Mouse (Mus musculus) kidney, postnatal 0 days (tissue): Measurements from ENCODE around the gene Efcab11. TPM values are rescaled to one million over a fixed set of nuclear protein-coding genes. Genes with fewer than 3 reads are reported as not detected.
A peak's percentile ranks its signal among the peaks of the same experiment; 100 is the strongest.

Experiments used
- ATAC-seq: fragments of 200-750 bp; cut with Nextera tagmentation; replicated peaks from 2 replicates; pipeline ENCODE4 v1.8.0; 2017; ENCODE audit warnings: low read depth, moderate number of reproducible peaks, moderate TSS enrichment, moderate library complexity; ENCODE audit not compliant: low FRiP score
- DNase-seq: peaks from one replicate; pipeline ENCODE4 v3.0.0-alpha.2; 2016; ENCODE audit warnings: low spot score
- H3K27ac ChIP-seq: fragments of 300-500 bp; sonication (generic); 2 replicates; pipeline ENCODE4 v1.5.1; 2014; ENCODE audit warnings: mild to moderate bottlenecking
- H3K27me3 ChIP-seq: fragments of 300-500 bp; sonication (generic); 2 replicates; pipeline ENCODE4 v1.6.1; 2014; ENCODE audit warnings: low read length, mixed read lengths; ENCODE audit not compliant: insufficient read depth
- H3K36me3 ChIP-seq: fragments of 300-500 bp; sonication (generic); 2 replicates; pipeline ENCODE4 v1.6.1; 2014; ENCODE audit warnings: low read length, mixed read lengths; ENCODE audit not compliant: insufficient read depth
- H3K4me1 ChIP-seq: fragments of 300-500 bp; sonication (generic); replicated peaks from 2 replicates; pipeline ENCODE4 v1.6.1; 2014; ENCODE audit warnings: antibody characterized with exemption, low read length, mixed read lengths; ENCODE audit not compliant: insufficient read depth
- H3K4me2 ChIP-seq: fragments of 300-500 bp; sonication (generic); 2 replicates; pipeline ENCODE4 v1.6.1; 2014; ENCODE audit warnings: mild to moderate bottlenecking, low read length, moderate library complexity, mixed read lengths
- H3K4me3 ChIP-seq: fragments of 300-500 bp; sonication (generic); replicated peaks from 2 replicates; pipeline ENCODE4 v1.5.1; 2014; ENCODE audit warnings: low read depth, low read length
- H3K9ac ChIP-seq: fragments of 300-500 bp; sonication (generic); 2 replicates; pipeline ENCODE4 v1.6.1; 2014; ENCODE audit warnings: low read depth, low read length
- H3K9me3 ChIP-seq: fragments of 300-500 bp; sonication (generic); replicated peaks from 2 replicates; pipeline ENCODE4 v1.6.1; 2016; ENCODE audit warnings: low read length, inconsistent platforms, mixed read lengths
- CTCF ChIP-seq: IDR thresholded peaks from 2 replicates; pipeline ENCODE4 v1.5.1; 2016; ENCODE audit warnings: antibody characterized with exemption, low read depth, mild to moderate bottlenecking, moderate library complexity
- WGBS: fragments of 180-500 bp; shearing (Covaris S2); extraction: QIAGEN DNeasy Blood & Tissue Kit; methylation state at CpG from one replicate; pipeline ENCODE4 v1.1.7; 2014; 5-methylcytosine and 5-hydroxymethylcytosine counted together
- polyA plus RNA-seq: library from polyadenylated mRNA; unstranded; fragments of >200 nt; fragmentation: Nextera tagmentation; extraction: Ambion mirVana; gene quantifications from 2 replicates; pipeline ENCODE4 v1.2.1, GENCODE M21; 2015

Gene Efcab11
- polyA plus RNA-seq, 1 experiment from 2014 or later = 8.3 TPM

DNA sequence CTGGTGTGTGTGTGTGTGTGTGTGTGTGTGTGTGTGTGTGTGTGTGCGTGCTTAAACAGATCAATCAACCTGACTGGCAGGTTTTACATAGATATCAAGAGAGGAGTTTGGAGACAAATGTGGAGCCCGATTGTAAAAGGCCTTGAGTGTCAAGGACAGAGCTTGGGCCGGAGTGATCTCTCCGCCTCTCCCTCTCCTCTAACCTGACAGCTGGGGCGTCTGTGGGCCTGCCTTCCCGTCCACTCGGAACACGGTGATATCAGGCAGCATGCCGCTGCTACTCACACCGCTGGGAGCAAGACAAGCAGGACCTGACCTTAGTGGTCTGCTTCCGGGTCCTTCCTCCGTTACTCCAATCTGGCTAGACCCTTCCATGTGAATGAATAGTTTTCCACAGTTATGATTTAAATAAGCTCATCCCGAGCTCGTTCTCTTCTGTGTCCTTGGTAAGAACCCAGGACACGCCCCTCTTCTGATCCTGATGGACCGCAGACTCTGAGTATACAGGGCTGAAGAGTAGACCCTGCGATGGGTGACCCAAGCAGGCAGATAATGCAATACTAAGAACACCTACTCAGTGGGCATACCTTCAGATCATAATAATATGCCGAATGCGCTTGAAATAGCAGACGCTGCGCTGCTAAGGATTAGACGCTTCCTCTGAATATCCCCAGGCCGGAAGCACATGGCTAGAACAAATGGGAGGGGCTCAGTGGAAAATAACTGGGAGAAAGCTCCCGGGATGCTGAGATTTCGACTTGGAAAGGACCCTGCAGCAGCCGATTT, 214.1 kb downstream of the Efcab11 start:
- Histone ChIP-seq H3K27ac (no peak overlapping the region), H3K36me3 (no peaks in the 10 kb centered on the region), H3K9me3 (no peaks in the 10 kb centered on the region), H3K27me3 (no peaks in the 10 kb centered on the region), H3K9ac (no peak overlapping the region), H3K4me3 (no peak overlapping the region), H3K4me1 (no peaks in the 10 kb centered on the region), H3K4me2 (peak overlapping the region; percentile 13; the same call in 1 of the 2 replicates)
- no peak for TF ChIP-seq CTCF
- DNase-seq (peak; percentile 8), ATAC-seq (no peak)
- WGBS = 64% methylated on average over 26 of the region's 26 CpGs

DNA sequence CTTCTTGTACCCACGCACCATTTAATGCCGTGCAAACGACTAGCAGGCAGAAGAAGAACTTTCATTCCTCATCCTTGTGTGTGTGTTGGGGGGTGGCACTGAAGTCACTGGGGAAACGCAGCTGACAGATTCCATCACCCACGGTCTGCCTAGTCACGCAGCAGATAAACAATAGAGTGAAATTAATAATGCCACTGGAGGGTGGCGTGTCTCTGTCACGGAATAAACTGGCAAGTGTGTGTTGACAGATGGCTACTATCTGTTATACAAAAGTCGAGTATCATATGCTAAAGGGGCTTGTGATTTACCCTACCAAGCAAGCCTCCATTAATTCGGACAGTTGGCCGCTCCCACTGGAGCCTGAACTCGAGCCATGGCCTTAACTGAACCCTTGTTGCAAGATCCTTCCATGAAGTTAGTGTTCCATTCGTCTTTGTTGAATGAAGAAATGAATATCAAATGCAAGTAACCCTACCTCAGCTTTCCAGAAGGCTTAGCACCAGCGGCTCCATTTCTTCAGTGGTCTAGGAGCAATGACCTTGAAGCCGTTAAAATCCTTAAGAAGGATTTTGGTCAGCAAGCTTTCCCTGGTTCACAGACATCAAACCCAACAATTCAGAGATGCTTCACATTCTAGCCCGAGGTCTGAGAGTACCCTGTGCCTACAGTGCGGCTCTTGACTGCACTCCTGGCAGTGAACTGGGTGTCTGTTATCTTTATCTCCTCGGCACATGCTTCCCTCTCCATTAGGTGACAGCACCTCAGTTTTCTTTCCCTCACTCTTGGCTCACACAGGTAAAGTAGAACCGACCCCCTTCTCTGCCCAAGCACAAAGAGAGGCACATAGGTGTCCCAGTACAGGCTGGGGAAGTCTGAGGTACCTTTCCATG, 229.0 kb downstream of the Efcab11 start:
- Histone ChIP-seq H3K4me2 (no peak overlapping the region), H3K9me3 (no peaks in the 10 kb centered on the region; the same call in 1 of the 2 replicates), H3K36me3 (no peaks in the 10 kb centered on the region), H3K27ac (no peak overlapping the region), H3K9ac (no peak overlapping the region), H3K27me3 (no peaks in the 10 kb centered on the region), H3K4me1 (no peaks in the 10 kb centered on the region), H3K4me3 (no peak overlapping the region)
- ATAC-seq (no peak), DNase-seq (no peak)
- WGBS = 81% methylated on average over 19 of the region's 19 CpGs
- no peak for TF ChIP-seq CTCF

DNA sequence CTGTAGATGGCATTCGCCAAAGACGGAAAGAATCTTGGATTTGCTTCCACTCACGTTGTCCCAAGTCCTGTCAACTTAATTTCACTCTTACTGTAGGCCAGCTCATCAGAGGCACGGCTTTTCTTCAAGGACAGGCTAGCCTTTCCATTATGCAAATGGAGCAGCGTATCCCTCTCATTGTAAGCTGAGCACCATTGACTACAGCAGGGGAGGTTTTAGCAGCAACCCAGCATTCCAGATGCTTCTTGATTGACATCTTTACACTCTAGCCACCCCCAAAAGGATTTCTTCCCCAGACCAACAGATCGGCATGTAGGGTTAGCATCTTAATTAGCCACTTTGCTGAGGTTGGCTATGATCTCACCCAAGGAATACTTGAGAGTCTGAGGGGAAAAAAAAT, 231.8 kb downstream of the Efcab11 start:
- Histone ChIP-seq H3K4me1 (no peaks in the 10 kb centered on the region), H3K36me3 (no peaks in the 10 kb centered on the region), H3K4me3 (no peak overlapping the region), H3K27me3 (no peaks in the 10 kb centered on the region), H3K9me3 (no peaks in the 10 kb centered on the region), H3K4me2 (no peak overlapping the region), H3K27ac (no peak overlapping the region), H3K9ac (no peak overlapping the region)
- no peak for TF ChIP-seq CTCF
- DNase-seq (peak; percentile 30), ATAC-seq (no peak)
- WGBS = 51% methylated on average over 6 of the region's 6 CpGs

DNA sequence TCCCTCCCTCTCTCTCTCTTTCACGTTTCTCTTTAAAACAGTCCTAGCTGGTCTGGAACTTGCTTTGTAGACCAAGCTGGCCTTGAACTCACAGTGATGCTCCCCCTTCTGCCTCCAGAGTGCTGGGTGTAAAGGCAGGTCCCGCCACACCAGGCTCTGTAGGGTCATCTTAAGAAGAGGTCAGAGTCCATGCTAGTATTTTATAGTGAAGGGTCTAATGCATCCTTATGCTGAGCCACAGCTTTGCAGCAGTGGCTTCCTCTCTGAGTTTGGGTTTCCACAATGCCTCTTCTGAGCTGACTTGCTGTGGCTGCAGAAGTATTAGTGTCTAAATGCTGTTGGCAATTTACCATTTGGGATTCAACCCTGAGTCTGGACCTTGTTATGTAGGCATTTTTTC, 234.5 kb downstream of the Efcab11 start:
- no peak for DNase-seq
- TF ChIP-seq CTCF = no peak
- H3K9ac ChIP-seq = no peak overlapping the region
- H3K9me3 ChIP-seq = no peaks in the 10 kb centered on the region; the same call in 1 of the 2 replicates
- H3K4me2 ChIP-seq = no peak overlapping the region
- no peaks in the 10 kb centered on the region for H3K27me3 ChIP-seq
- no peak overlapping the region for H3K27ac ChIP-seq
- H3K4me1 ChIP-seq = no peaks in the 10 kb centered on the region
- H3K4me3 ChIP-seq = no peak overlapping the region
- 21% methylated on average over 2 of the region's 2 CpGs for WGBS
- H3K36me3 ChIP-seq = no peaks in the 10 kb centered on the region
- ATAC-seq = no peak

DNA sequence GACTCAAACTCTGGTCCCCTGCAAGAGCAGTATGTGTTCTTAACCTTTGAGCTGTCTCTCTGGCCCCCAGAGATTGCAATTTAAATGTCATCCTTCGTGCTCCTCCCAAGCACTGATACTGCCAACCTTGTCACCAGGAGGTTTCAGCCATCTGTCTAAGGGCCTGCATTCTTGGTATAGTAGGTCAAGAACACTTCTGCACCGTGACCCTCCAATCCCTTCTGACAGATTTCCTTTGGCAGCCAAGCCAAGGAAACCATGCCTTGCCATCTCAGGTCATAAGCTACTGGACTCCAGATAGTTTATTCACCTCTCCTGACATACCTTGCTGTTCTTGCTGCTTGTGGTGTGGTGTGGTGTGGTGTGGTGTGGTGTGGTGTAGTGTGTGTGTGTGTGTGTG, 235.5 kb downstream of the Efcab11 start:
- WGBS = 81% methylated on average over 2 of the region's 2 CpGs
- Histone ChIP-seq H3K36me3 (no peaks in the 10 kb centered on the region), H3K4me1 (no peaks in the 10 kb centered on the region), H3K9me3 (no peaks in the 10 kb centered on the region; the same call in 1 of the 2 replicates), H3K27ac (no peak overlapping the region), H3K4me3 (no peak overlapping the region), H3K4me2 (no peak overlapping the region), H3K9ac (no peak overlapping the region), H3K27me3 (no peaks in the 10 kb centered on the region)
- no peak for TF ChIP-seq CTCF
- DNase-seq (no peak), ATAC-seq (no peak)

DNA sequence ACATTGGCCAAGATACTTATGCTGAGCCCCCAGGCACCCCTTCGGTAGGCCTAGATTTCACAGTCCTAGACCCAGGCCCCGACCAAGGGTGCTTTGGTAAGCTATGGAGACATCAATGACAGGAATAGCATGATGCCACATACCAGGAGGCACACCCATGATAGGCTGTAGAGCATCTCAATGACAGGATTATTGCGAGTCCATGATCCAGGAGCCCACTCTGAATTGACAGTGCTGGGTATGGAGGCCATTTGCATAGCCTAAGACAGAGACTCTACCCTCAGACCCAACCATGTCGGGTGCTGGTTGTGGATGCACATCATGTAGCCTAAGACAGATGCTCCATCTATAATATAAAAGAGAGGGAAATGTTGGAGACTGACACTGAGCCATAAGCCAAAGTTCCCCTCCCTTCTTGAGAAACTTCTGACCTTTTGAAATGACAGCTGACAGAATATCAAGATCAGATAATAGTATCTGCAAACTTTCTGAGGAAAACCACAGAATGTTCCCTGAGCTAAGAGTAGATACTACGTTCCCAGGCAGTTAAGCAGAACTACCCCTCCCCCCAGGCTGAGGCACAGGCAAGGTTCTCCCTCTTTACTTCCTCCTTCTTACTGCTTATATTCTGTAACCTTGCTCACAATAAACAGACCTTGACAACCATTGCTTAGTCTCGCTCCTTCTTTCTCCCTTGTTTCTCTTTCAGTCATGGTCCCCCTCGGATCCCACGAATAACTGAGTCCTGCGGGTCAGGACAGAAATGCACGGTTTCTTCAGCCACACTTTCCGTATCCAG, 237.5 kb downstream of the Efcab11 start:
- no peak overlapping the region for H3K27ac ChIP-seq
- H3K4me2 ChIP-seq = no peak overlapping the region
- H3K27me3 ChIP-seq = no peaks in the 10 kb centered on the region
- H3K36me3 ChIP-seq = no peaks in the 10 kb centered on the region
- no peak for TF ChIP-seq CTCF
- no peaks in the 10 kb centered on the region; the same call in 1 of the 2 replicates for H3K9me3 ChIP-seq
- ATAC-seq = no peak
- no peak overlapping the region for H3K4me3 ChIP-seq
- H3K9ac ChIP-seq = no peak overlapping the region
- no peaks in the 10 kb centered on the region for H3K4me1 ChIP-seq
- 88% methylated on average over 11 of the region's 11 CpGs for WGBS
- DNase-seq = no peak
